Mouse (Mus musculus): ENCODE measurements around the gene Zbtb9. TPM values are rescaled to one million over a fixed set of nuclear protein-coding genes. Genes with fewer than 3 reads are reported as not detected.

The Zbtb9 gene
- polyA plus RNA-seq, 1 experiment from 2014 or later, result 19.9 TPM

DNA sequence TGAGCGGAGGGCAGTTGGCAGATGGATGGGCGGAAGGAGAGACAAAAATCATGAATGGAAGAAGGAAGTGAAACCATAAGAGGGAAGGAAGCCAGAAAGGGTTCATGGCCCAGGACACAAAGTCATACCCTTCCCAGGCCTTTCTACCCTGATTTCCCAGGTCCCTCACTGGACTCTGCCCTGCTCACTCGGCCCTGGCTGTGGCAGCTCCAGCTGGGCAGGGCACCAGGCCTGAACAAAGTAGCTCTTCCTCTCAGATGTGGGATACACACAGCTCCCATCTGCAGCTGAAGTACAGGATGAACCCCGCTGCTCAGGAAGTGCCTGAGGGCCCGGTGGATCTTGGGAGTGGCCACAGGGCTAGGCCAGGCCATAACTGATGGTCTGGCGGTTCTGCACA, 69.9 kb downstream of the Zbtb9 start:
- H3K27ac ChIP-seq (ENCODE audit: low read length), result peak overlapping the region; percentile 25; the same call in 1 of the 2 replicates
- peak overlapping the region; percentile 32; the same call in 1 of the 2 replicates for H3K9ac ChIP-seq (replicated peaks; ENCODE audit: low read length)
- H3K4me1 ChIP-seq (ENCODE audit: insufficient read depth, low read length), result peaks cover 46% of the 10 kb centered on the region
- H3K27me3 ChIP-seq (ENCODE audit: insufficient read depth, low read length), result no peaks in the 10 kb centered on the region
- WGBS, result 62% methylated on average over 5 of the region's 6 CpGs
- no peak overlapping the region for H3K4me3 ChIP-seq (ENCODE audit: low read length)
- no peak for ATAC-seq (ENCODE audit: low FRiP score, low TSS enrichment)
- H3K9me3 ChIP-seq (ENCODE audit: low read length), result no peaks in the 10 kb centered on the region
- H3K4me2 ChIP-seq (replicated peaks; ENCODE audit: low read depth, low read length), result no peak overlapping the region
- no peaks in the 10 kb centered on the region for H3K36me3 ChIP-seq (ENCODE audit: insufficient read depth, low read length)

- H3K9me3 ChIP-seq (ENCODE audit: low read length), result no peaks in the 10 kb centered on the region
- H3K4me3 ChIP-seq (ENCODE audit: low read length), result no peak overlapping the region
- no peak for ATAC-seq (ENCODE audit: low FRiP score, low TSS enrichment)
- no peaks in the 10 kb centered on the region for H3K36me3 ChIP-seq (ENCODE audit: insufficient read depth, low read length)
- H3K4me1 ChIP-seq (ENCODE audit: insufficient read depth, low read length), result peaks cover 36% of the 10 kb centered on the region
- no peak overlapping the region for H3K9ac ChIP-seq (replicated peaks; ENCODE audit: low read length)
- H3K27me3 ChIP-seq (ENCODE audit: insufficient read depth, low read length), result no peaks in the 10 kb centered on the region
- WGBS, result 88% methylated on average over 6 of the region's 6 CpGs
- no peak overlapping the region for H3K4me2 ChIP-seq (replicated peaks; ENCODE audit: low read depth, low read length)
- no peak overlapping the region for H3K27ac ChIP-seq (ENCODE audit: low read length)
Observed at GRCm38 (mm10) chr17:27045164-27045563, 72.2 kb downstream of the Zbtb9 start.

GRCm38 (mm10) chr17:27047762-27048444, 74.9 kb downstream of the Zbtb9 start:
- no peaks in the 10 kb centered on the region for H3K27me3 ChIP-seq (ENCODE audit: insufficient read depth, low read length)
- no peak overlapping the region for H3K4me2 ChIP-seq (replicated peaks; ENCODE audit: low read depth, low read length)
- H3K9me3 ChIP-seq (ENCODE audit: low read length), result no peaks in the 10 kb centered on the region
- ATAC-seq (ENCODE audit: low FRiP score, low TSS enrichment), result no peak
- WGBS, result 76% methylated on average over 14 of the region's 14 CpGs
- H3K9ac ChIP-seq (replicated peaks; ENCODE audit: low read length), result peak overlapping the region; percentile 51
- peaks cover 27% of the 10 kb centered on the region for H3K4me1 ChIP-seq (ENCODE audit: insufficient read depth, low read length)
- no peaks in the 10 kb centered on the region for H3K36me3 ChIP-seq (ENCODE audit: insufficient read depth, low read length)
- H3K27ac ChIP-seq (ENCODE audit: low read length), result peak overlapping the region; percentile 85
- H3K4me3 ChIP-seq (ENCODE audit: low read length), result no peak overlapping the region

GRCm38 (mm10) chr17:27048445-27049239, 75.7 kb downstream of the Zbtb9 start:
- ATAC-seq (ENCODE audit: low FRiP score, low TSS enrichment), result peak; percentile 50
- Histone ChIP-seq H3K27me3 (ENCODE audit: insufficient read depth, low read length) (no peaks in the 10 kb centered on the region), H3K4me1 (ENCODE audit: insufficient read depth, low read length) (peaks cover 23% of the 10 kb centered on the region), H3K36me3 (ENCODE audit: insufficient read depth, low read length) (no peaks in the 10 kb centered on the region), H3K4me3 (ENCODE audit: low read length) (no peak overlapping the region), H3K9me3 (ENCODE audit: low read length) (no peaks in the 10 kb centered on the region), H3K27ac (ENCODE audit: low read length) (peak overlapping the region; percentile 85), H3K9ac (replicated peaks; ENCODE audit: low read length) (peak overlapping the region; percentile 51), H3K4me2 (replicated peaks; ENCODE audit: low read depth, low read length) (no peak overlapping the region)
- WGBS, result 31% methylated on average over 14 of the region's 14 CpGs

GRCm38 (mm10) chr17:27050853-27051252, 77.9 kb downstream of the Zbtb9 start:
- 66% methylated on average over 5 of the region's 5 CpGs for WGBS
- no peak for ATAC-seq (ENCODE audit: low FRiP score, low TSS enrichment)
- Histone ChIP-seq H3K4me1 (ENCODE audit: insufficient read depth, low read length) (peaks cover 25% of the 10 kb centered on the region), H3K27ac (ENCODE audit: low read length) (no peak overlapping the region), H3K36me3 (ENCODE audit: insufficient read depth, low read length) (no peaks in the 10 kb centered on the region), H3K4me3 (ENCODE audit: low read length) (no peak overlapping the region), H3K27me3 (ENCODE audit: insufficient read depth, low read length) (no peaks in the 10 kb centered on the region), H3K9me3 (ENCODE audit: low read length) (no peaks in the 10 kb centered on the region), H3K9ac (replicated peaks; ENCODE audit: low read length) (no peak overlapping the region), H3K4me2 (replicated peaks; ENCODE audit: low read depth, low read length) (no peak overlapping the region)

DNA sequence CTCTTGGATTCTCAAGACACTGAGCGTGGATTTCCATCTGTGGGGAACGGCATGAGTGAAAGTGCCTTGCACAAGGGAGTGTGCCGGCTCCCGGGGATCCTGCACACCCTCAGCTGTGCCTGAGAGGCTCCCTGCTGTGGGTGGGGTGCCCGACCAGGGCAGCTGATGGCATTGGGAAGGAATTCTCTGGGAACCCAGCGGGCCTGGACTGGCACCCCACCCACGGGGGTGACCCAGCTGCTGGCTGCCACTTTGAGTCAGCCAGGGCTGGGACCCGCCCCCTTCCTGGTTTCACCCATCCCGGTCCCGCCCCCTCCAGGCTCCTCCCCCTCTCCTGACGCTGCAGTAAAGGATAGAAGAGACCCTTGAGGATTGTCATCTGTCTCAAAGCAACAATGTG, 78.5 kb downstream of the Zbtb9 start:
- H3K4me3 ChIP-seq (ENCODE audit: low read length), result no peak overlapping the region
- peak overlapping the region; percentile 22 for H3K4me2 ChIP-seq (replicated peaks; ENCODE audit: low read depth, low read length)
- no peak overlapping the region for H3K27ac ChIP-seq (ENCODE audit: low read length)
- H3K4me1 ChIP-seq (ENCODE audit: insufficient read depth, low read length), result peaks cover 27% of the 10 kb centered on the region
- no peaks in the 10 kb centered on the region for H3K9me3 ChIP-seq (ENCODE audit: low read length)
- no peaks in the 10 kb centered on the region for H3K27me3 ChIP-seq (ENCODE audit: insufficient read depth, low read length)
- ATAC-seq (ENCODE audit: low FRiP score, low TSS enrichment), result no peak
- 0 out of 2 replicates have a peak overlapping the region, but pooled peaks have one; percentile 20 for H3K9ac ChIP-seq (replicated peaks; ENCODE audit: low read length)
- WGBS, result 31% methylated on average over 9 of the region's 11 CpGs
- no peaks in the 10 kb centered on the region for H3K36me3 ChIP-seq (ENCODE audit: insufficient read depth, low read length)

GRCm38 (mm10) chr17:27056170-27056569, 83.2 kb downstream of the Zbtb9 start:
- under 1% methylated on average over 13 of the region's 13 CpGs for whole genome bisulfite sequencing

DNA sequence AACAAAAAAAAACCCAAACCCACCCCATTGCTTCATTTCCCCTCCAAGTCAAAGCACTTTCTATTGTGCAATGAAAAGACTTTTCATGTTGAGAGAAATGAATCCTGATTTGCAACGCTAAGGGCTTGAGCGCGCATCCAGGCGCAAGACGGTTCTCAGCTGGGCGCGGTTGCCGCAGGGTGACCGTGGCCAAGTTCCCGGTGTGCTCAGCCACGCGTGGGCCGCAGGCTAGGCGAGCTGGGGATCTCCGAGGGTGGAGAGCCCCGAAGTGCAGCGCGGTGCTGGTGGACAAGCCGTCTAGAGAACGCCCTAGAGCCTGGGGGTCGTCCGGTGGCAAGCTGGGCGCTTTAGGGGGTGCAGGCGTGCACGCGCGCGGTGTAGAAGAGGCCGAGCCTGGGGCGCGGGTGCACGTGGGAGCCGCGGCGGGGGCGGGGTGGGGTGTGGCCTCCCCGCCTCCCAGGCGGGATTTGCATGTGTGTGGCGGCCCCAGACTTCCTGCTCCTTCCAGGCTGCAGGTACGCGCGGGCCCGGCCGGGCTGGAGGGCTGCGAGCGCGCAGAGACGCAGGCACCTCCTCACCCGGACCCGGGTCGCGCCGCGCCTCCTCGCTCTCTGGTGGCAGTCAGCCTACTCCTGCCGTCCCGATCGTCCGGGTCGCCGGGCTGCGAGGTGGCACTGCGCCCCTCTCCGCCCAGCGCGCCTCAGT, 84.0 kb downstream of the Zbtb9 start, which contains the start of gene Itpr3:
Gene Itpr3 (plus strand): TSS at position 493 of the 705 bp plus-strand sequence.
- Histone ChIP-seq H3K4me3 (ENCODE audit: low read length) (peak within 1 kb of the TSS; percentile 63), H3K27ac (ENCODE audit: low read length) (peak within 1 kb of the TSS; percentile 91), H3K4me2 (replicated peaks; ENCODE audit: low read depth, low read length) (peak within 1 kb of the TSS; percentile 81), H3K4me1 (ENCODE audit: insufficient read depth, low read length) (peaks cover 36% of the 10 kb centered on the region), H3K9ac (replicated peaks; ENCODE audit: low read length) (peak within 1 kb of the TSS; percentile 74), H3K9me3 (ENCODE audit: low read length) (no peaks in the 10 kb centered on the region), H3K36me3 (ENCODE audit: insufficient read depth, low read length) (no peaks in the 10 kb centered on the region), H3K27me3 (ENCODE audit: insufficient read depth, low read length) (no peaks in the 10 kb centered on the region)
- 0% methylated on average over 51 of the region's 66 CpGs for WGBS
- ATAC-seq (ENCODE audit: low FRiP score, low TSS enrichment), result peak; percentile 75

More at GRCm38 (mm10) chr17:27056170-27056569, 83.2 kb downstream of the Zbtb9 start:
- Histone ChIP-seq H3K4me2 (replicated peaks; ENCODE audit: low read depth, low read length) (peak overlapping the region; percentile 81), H3K4me1 (ENCODE audit: insufficient read depth, low read length) (peaks cover 42% of the 10 kb centered on the region), H3K27ac (ENCODE audit: low read length) (peak overlapping the region; percentile 91), H3K27me3 (ENCODE audit: insufficient read depth, low read length) (no peaks in the 10 kb centered on the region), H3K9ac (replicated peaks; ENCODE audit: low read length) (peak overlapping the region; percentile 74), H3K36me3 (ENCODE audit: insufficient read depth, low read length) (no peaks in the 10 kb centered on the region), H3K9me3 (ENCODE audit: low read length) (no peaks in the 10 kb centered on the region), H3K4me3 (ENCODE audit: low read length) (peak overlapping the region; percentile 63)
- peak; percentile 58 for ATAC-seq (ENCODE audit: low FRiP score, low TSS enrichment)

DNA sequence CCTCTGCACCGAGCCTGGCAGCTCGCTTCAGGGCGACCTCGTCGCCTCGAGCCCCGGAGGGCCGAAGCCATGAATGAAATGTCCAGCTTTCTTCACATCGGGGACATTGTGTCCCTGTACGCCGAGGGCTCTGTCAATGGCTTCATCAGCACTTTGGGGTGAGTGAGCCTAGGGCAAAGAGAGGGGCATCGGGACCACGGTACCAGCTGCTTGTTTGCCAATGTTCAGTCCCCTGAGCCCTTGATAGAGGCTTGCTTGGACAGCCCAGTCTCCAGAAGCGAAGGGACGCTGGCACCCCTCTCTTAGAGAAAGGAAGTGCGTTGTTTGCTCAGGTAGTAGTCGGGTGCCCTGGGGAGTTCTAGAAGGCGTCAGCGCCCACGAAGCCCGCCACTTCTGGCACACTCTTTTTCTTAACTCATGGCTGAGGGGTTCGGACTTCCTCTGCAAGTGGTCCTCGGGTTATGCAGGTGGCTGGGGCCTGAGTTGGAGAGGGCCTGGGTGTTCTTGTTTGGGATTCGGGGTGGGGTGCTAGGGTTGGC, 84.6 kb downstream of the Zbtb9 start:
- Histone ChIP-seq H3K27me3 (ENCODE audit: insufficient read depth, low read length) (no peaks in the 10 kb centered on the region), H3K27ac (ENCODE audit: low read length) (peak overlapping the region; percentile 91), H3K4me2 (replicated peaks; ENCODE audit: low read depth, low read length) (peak overlapping the region; percentile 81), H3K36me3 (ENCODE audit: insufficient read depth, low read length) (no peaks in the 10 kb centered on the region), H3K9me3 (ENCODE audit: low read length) (no peaks in the 10 kb centered on the region), H3K9ac (replicated peaks; ENCODE audit: low read length) (peak overlapping the region; percentile 74), H3K4me1 (ENCODE audit: insufficient read depth, low read length) (peaks cover 32% of the 10 kb centered on the region), H3K4me3 (ENCODE audit: low read length) (peak overlapping the region; percentile 63)
- peak; percentile 13; the same call in 1 of the 2 replicates for ATAC-seq (ENCODE audit: low FRiP score, low TSS enrichment)
- WGBS, result 1% methylated on average over 24 of the region's 24 CpGs

All from kidney, embryonic 16.5 days (tissue).